Mouse (Mus musculus) embryonic facial prominence, embryonic 14.5 days (tissue): ENCODE results near the gene Plch1. TPM values are rescaled to one million over a fixed set of nuclear protein-coding genes. Genes with fewer than 3 reads are reported as not detected.

Source experiments
- ATAC-seq: fragments of 200-750 bp; cut with Nextera tagmentation; 2 replicates; pipeline ENCODE4 v1.8.0; 2017; ENCODE audit warnings: low read depth, moderate number of reproducible peaks, moderate TSS enrichment
- DNase-seq: peaks from one replicate; pipeline ENCODE4 v3.0.0-alpha.2; 2015; ENCODE audit warnings: low spot score
- H3K27ac ChIP-seq: fragments of 300-500 bp; sonication (generic); replicated peaks from 2 replicates; pipeline ENCODE4 v1.5.1; 2014; ENCODE audit warnings: low read depth, mild to moderate bottlenecking, low read length, moderate library complexity
- H3K27me3 ChIP-seq: fragments of 300-500 bp; sonication (generic); replicated peaks from 2 replicates; pipeline ENCODE4 v1.6.1; 2014; ENCODE audit warnings: low read length; ENCODE audit not compliant: control insufficient read depth, insufficient read depth
- H3K36me3 ChIP-seq: fragments of 300-500 bp; sonication (generic); 2 replicates; pipeline ENCODE4 v1.6.1; 2014; ENCODE audit warnings: low read length, mixed read lengths; ENCODE audit not compliant: control insufficient read depth, insufficient read depth
- H3K4me1 ChIP-seq: fragments of 300-500 bp; sonication (generic); 2 replicates; pipeline ENCODE4 v1.6.1; 2014; ENCODE audit warnings: antibody characterized with exemption, low read length; ENCODE audit not compliant: control insufficient read depth, insufficient read depth
- H3K4me2 ChIP-seq: fragments of 300-500 bp; sonication (generic); 2 replicates; pipeline ENCODE4 v1.6.1; 2014; ENCODE audit warnings: low read depth, mild to moderate bottlenecking, low read length, moderate library complexity, mixed read lengths
- H3K4me3 ChIP-seq: fragments of 300-500 bp; sonication (generic); 2 replicates; pipeline ENCODE4 v1.5.1; 2014; ENCODE audit warnings: low read depth, mild to moderate bottlenecking, low read length
- H3K9ac ChIP-seq: fragments of 300-500 bp; sonication (generic); 2 replicates; pipeline ENCODE4 v1.6.1; 2014; ENCODE audit warnings: low read depth, mild to moderate bottlenecking, low read length, moderate library complexity, mixed read lengths
- H3K9me3 ChIP-seq: fragments of 300-500 bp; sonication (generic); 2 replicates; pipeline ENCODE4 v1.6.1; 2016; ENCODE audit warnings: low read length; ENCODE audit not compliant: control insufficient read depth
- WGBS: fragments of 180-500 bp; shearing (Covaris S2); extraction: QIAGEN DNeasy Blood & Tissue Kit; methylation state at CpG from one replicate; pipeline ENCODE4 v1.1.7; 2014; 5-methylcytosine and 5-hydroxymethylcytosine counted together
- polyA plus RNA-seq: library from polyadenylated mRNA; unstranded; fragments of >200 nt; fragmentation: Nextera tagmentation; extraction: Ambion mirVana; gene quantifications from 2 replicates; pipeline ENCODE4 v1.2.1, GENCODE M21; 2014

The Plch1 gene
- polyA plus RNA-seq, 1 experiment from 2014 or later: 2.8 TPM

DNA sequence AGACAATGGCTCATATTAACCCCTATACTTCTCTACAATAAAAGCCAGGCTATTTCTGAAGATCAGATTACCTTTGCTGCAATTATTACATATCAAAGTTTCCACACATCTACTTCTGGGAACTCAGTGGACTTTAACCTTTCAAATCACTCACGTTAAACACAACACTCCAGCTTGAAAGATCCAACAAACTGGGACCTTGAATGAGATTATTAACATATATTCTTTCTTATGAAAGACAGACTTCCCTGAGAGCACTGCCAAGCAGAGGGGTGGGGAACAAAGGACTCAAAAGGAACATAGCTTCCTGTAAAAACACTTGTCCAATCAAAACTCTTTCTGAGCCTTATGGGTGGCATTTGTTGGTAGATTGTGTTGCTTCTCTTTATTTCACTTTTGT is 85.1 kb downstream of the Plch1 start:
- peaks cover 5% of the 10 kb centered on the region; the same call in 1 of the 2 replicates for H3K4me1 ChIP-seq
- no peak overlapping the region for H3K4me3 ChIP-seq
- DNase-seq (peak; percentile 12), ATAC-seq (no peak)
- 40% methylated on average over 1 of the region's 1 CpGs for WGBS
- no peak overlapping the region for H3K9ac ChIP-seq
- no peak overlapping the region for H3K4me2 ChIP-seq
- no peak overlapping the region for H3K27ac ChIP-seq
- no peaks in the 10 kb centered on the region for H3K9me3 ChIP-seq
- no peaks in the 10 kb centered on the region for H3K36me3 ChIP-seq
- no peaks in the 10 kb centered on the region for H3K27me3 ChIP-seq

DNA sequence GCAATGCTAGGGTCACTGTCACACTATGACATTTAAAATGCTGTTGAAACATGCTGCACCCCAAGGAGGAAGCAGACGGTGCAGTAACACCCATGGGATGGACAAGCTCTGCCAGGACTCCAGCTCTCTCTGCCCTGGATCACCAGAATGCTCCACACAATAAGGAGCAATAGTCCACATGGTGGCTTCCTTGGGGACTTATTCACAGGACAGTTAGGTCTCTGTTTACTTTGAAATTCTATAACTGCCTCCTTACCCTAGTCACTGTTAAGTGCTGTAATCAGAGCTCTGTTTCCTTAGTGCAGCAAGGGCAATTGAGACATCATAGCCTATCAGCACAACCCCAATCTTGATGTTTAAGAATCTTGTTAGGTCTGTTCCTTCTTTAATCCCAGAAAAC is 92.4 kb downstream of the Plch1 start:
- no peak for DNase-seq
- Histone ChIP-seq H3K4me2 (no peak overlapping the region), H3K36me3 (no peaks in the 10 kb centered on the region), H3K27me3 (no peaks in the 10 kb centered on the region), H3K4me3 (no peak overlapping the region), H3K9me3 (no peaks in the 10 kb centered on the region), H3K27ac (no peak overlapping the region), H3K4me1 (no peaks in the 10 kb centered on the region), H3K9ac (no peak overlapping the region)
- WGBS: 27% methylated on average over 1 of the region's 1 CpGs
- ATAC-seq: no peak

DNA sequence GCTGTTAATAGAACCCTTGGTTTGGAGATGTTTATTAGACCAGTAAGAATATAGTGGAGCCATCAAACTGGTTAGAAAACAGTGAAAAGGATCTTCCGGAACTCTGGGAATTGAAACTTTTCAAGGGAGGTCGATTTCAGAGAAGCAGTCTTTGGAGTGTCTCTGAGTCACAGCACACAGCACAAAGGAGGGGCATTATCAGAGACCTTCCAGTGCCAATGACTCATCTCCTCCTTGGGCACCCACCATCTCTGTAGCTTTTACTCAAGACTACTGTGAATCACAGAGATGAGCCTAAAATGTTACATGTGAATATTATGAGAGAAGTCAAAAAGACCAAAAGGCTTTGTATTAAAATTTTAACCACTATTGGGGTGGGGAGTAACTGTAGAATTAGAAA is 93.8 kb downstream of the Plch1 start:
- Histone ChIP-seq H3K36me3 (no peaks in the 10 kb centered on the region), H3K27me3 (no peaks in the 10 kb centered on the region), H3K27ac (no peak overlapping the region), H3K4me3 (no peak overlapping the region), H3K4me1 (no peaks in the 10 kb centered on the region), H3K9ac (no peak overlapping the region), H3K9me3 (no peaks in the 10 kb centered on the region), H3K4me2 (no peak overlapping the region)
- DNase-seq (no peak), ATAC-seq (no peak)
- WGBS: 88% methylated on average over 2 of the region's 2 CpGs

DNA sequence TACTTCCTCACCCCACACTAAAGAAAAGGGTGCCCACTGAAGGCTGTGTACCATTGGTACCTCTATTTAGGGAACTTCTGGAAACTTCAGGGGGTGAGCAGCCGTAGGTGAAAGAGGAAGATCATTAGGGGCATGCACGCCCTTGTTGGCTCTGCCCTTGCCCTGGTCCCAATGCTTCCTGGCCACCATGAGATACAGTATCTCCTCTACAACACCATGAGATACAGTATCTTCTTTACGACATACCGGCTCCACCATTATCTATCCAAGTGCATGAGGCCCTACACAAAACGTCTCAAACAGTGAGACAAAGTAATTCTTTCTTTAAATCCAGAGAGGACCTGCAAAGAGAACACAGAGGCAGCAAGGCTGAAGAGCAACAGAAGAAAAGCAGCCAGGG is 98.6 kb downstream of the Plch1 start:
- ATAC-seq (no peak), DNase-seq (no peak)
- Histone ChIP-seq H3K27ac (no peak overlapping the region), H3K4me1 (no peaks in the 10 kb centered on the region), H3K9ac (no peak overlapping the region), H3K36me3 (no peaks in the 10 kb centered on the region), H3K4me2 (no peak overlapping the region), H3K4me3 (no peak overlapping the region), H3K9me3 (no peaks in the 10 kb centered on the region), H3K27me3 (no peaks in the 10 kb centered on the region)
- 88% methylated on average over 5 of the region's 5 CpGs for WGBS

DNA sequence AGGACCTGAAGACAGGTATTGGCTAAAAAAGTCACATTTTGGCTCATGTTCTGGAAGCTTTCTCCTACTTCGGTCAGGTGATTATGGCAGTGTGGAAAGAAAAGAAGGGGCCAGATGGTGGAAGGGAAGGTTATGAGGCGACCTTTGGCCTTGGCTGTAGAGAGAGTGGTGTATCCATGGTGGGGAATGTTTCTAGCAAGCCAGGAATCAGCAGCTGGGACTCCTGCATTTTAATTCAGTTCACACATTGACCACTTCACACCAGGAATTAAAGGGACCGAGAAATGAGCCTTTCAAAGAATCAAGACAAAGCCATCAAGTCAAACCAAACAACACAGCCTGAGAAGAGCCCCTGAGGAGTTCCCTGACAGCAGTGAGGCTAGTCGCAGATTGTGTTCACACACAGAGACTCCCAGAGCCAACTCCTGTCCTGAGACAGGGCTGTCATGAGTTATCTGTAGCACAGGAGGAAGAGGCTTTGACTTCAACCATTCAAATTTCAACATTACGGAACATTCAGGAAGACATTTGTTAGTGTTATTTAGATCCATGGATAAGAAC is 112.4 kb downstream of the Plch1 start:
- no peak for DNase-seq
- Histone ChIP-seq H3K36me3 (no peaks in the 10 kb centered on the region), H3K9ac (no peak overlapping the region), H3K27ac (no peak overlapping the region), H3K27me3 (no peaks in the 10 kb centered on the region), H3K4me2 (no peak overlapping the region), H3K9me3 (no peaks in the 10 kb centered on the region), H3K4me3 (no peak overlapping the region), H3K4me1 (no peaks in the 10 kb centered on the region)
- ATAC-seq: no peak
- 67% methylated on average over 5 of the region's 5 CpGs for WGBS

DNA sequence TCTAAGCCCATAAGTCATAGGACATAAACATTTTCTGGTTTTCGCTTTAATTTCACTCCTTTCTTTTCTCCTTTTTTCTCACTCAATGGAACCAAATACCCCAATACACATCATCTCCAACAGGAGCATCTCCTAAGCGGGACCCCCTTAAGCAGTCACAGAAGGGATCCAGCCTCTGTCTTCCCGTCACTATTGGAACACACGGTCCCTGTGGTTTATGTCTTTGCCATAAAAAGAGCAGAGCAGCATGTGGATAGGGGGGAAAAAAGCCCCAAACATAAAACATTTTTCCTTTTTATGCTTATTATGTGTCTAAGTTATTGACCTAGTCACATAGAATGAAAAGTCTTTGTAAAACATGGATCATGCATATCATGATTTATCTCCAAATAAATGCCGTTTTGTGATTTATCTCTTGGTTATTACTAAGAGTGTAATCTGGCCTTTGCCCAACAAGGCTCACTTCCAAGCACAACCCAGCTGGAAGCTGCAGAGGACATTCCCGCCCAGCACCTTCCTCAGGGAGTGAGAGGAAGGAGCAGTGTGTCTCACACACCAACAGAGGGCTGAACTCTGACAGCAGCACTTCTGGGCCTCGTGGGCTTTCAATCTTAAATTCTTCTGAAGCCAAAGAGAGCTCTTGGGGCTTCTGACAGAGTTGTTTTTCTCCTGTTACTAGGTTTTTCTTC is 126.5 kb downstream of the Plch1 start:
- no peaks in the 10 kb centered on the region for H3K9me3 ChIP-seq
- H3K27ac ChIP-seq: no peak overlapping the region
- 70% methylated on average over 7 of the region's 7 CpGs for WGBS
- no peaks in the 10 kb centered on the region for H3K36me3 ChIP-seq
- H3K4me1 ChIP-seq: 0 out of 2 replicates have a peak, but pooled peaks cover 3% of the 10 kb centered on the region
- H3K4me3 ChIP-seq: no peak overlapping the region
- DNase-seq (peak; percentile 22), ATAC-seq (no peak)
- H3K4me2 ChIP-seq: no peak overlapping the region
- H3K27me3 ChIP-seq: no peaks in the 10 kb centered on the region
- H3K9ac ChIP-seq: no peak overlapping the region

DNA sequence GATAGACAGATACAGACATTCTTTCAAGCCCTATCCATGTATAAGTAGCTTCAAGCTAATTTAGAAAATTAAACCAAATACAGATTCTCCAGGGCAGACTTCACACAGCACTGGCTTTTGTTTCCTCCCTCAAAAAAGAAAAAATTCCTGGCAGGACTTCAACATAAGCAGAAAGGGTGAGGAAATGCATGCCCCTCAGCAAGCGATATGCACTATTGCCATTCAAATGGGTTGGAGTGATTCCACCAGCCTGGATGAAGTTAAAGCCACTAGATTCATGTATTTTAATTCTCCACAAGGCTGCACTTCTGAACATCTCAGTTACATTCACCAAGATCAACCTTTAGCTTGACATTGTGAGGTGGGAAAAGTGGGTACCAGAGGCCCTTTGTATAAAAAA is 138.5 kb downstream of the Plch1 start:
- 32% methylated on average over 1 of the region's 1 CpGs for WGBS
- Histone ChIP-seq H3K27ac (no peak overlapping the region), H3K9ac (no peak overlapping the region), H3K4me3 (no peak overlapping the region), H3K36me3 (no peaks in the 10 kb centered on the region), H3K9me3 (no peaks in the 10 kb centered on the region), H3K4me2 (no peak overlapping the region), H3K4me1 (no peaks in the 10 kb centered on the region; the same call in 1 of the 2 replicates), H3K27me3 (no peaks in the 10 kb centered on the region)
- ATAC-seq (no peak), DNase-seq (peak; percentile 54)

DNA sequence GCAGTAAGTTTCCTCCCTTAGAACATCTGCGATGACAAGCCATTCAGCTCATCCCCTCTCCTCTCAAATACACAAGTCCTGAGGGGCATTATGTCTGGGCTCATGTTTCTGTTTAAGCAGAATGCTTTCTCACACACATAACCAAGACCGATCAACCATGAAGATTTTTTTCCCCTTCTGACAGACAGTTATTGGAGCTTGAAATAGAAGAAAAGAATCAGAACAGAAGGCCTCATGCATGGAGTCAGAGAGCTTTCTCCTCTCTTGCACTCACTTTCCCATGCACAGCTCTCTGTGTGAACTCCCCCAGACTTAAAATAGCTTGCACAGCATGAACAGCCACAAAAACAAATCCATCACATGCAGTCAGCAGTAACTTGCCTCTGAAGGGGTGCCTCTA is 159.2 kb downstream of the Plch1 start:
- DNase-seq (peak; percentile 74), ATAC-seq (peak; percentile 26; the same call in 1 of the 2 replicates)
- Histone ChIP-seq H3K4me1 (peaks cover 10% of the 10 kb centered on the region; the same call in 1 of the 2 replicates), H3K9me3 (no peaks in the 10 kb centered on the region), H3K4me3 (no peak overlapping the region), H3K27ac (no peak overlapping the region), H3K36me3 (no peaks in the 10 kb centered on the region), H3K9ac (no peak overlapping the region), H3K4me2 (no peak overlapping the region), H3K27me3 (no peaks in the 10 kb centered on the region)
- 18% methylated on average over 2 of the region's 2 CpGs for WGBS

DNA sequence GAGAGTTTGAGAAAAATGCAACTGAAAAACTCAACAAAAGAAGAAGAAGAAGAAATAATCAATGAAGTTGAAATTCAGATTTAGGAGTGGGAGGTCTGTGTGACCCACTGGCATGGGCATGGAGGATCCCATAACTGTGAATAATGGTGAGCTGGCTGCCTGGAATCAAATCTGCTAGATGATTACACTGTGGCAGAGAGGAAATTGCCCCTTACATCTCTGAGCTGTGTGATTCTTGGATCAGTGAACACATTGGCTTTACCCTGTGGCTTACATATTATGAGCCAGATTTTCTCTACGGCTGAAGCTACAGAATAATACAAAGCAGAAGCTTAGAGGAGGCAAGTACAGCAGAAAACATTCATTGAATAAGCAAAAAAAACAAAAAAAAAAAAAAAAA is 170.9 kb downstream of the Plch1 start:
- no peak overlapping the region for H3K4me2 ChIP-seq
- no peak overlapping the region for H3K27ac ChIP-seq
- no peaks in the 10 kb centered on the region for H3K4me1 ChIP-seq
- no peaks in the 10 kb centered on the region for H3K36me3 ChIP-seq
- H3K27me3 ChIP-seq: no peaks in the 10 kb centered on the region
- no peaks in the 10 kb centered on the region for H3K9me3 ChIP-seq
- DNase-seq (peak; percentile 29), ATAC-seq (peak; percentile 44; the same call in 1 of the 2 replicates)
- H3K4me3 ChIP-seq: no peak overlapping the region
- 67% methylated on average over 1 of the region's 1 CpGs for WGBS
- H3K9ac ChIP-seq: no peak overlapping the region
